Mouse (Mus musculus) monocyte, adult 59 days (primary cell): ENCODE results near the gene Slc30a4. TPM values are rescaled to one million over a fixed set of nuclear protein-coding genes. Genes with fewer than 3 reads are reported as not detected.

Experiments
- total RNA-seq, 2 experiments: library from RNA; stranded (reverse); gene quantifications; one replicate each; pipeline ENCODE4 v1.2.4; 2023

The Slc30a4 gene
- total RNA-seq = 1 to 10 TPM in 1 of 2 experiments, under 1 TPM in 1; 0.66 to 1.0 TPM

DNA sequence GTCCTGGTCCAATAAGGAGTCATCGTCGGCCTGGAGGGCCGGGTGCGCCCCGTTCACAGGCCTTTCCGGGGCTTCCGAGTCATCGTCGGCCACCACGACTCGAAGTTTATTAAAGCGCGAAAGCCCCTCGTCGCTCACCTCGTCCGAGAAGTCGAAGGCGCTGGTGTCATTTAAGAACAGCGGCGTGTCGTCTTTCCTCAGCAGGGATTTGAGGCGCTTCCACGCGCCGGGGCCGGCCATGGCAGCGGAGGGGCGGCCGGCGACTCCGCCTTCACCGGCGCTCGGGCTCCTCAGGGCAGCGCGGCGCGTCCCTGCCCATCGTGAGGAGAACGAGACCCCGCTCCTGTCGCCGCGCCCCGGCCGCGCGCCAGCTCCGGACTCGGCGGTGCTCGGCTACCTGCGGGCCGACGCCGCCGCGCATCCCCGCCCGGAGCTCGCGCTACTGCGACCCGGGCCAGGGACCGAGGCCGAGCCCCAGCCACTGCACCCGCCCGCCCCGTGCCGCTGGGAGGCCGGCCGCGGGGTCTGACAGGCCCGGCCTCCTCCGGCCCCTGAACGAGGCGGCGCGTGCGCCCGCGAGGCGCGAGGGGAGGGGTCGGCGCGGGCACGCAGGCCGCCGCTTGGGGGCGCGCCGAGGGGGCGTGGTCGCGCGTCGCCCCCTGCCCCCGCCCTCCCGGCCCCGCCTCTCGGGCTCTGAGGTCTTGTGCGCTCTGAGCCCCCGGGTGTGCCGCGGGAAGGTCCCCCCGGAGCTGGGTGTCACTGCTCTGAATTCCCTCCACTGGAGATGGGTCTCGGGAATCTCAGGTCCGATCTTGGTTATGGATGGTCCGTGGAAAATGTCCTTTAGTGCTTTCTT is at the start of gene Slc30a4:
Slc30a4 (minus strand) TSS at position 483 of the 856 bp plus-strand sequence.

GRCm38 (mm10) chr2:122737894-122738830 is 35.7 kb upstream of the Slc30a4 start, which contains the start of gene Bloc1s6:
Bloc1s6 (plus strand) TSS chr2:122738503.

GRCm38 (mm10) chr2:122636686-122637085 is 65.8 kb downstream of the Slc30a4 start, which contains the start of gene AA467197:
AA467197 (plus strand) TSS chr2:122636986.

Other genes starting within 250 kb of the Slc30a4 start
- gene Gm14085, start 217.7 kb downstream of the Slc30a4 start, total RNA-seq = under 1 TPM; 0.49 to 0.84 TPM
- 10 to 100 TPM; 27.9 to 30.9 TPM for gene Gatm, start 91.4 kb downstream of the Slc30a4 start, total RNA-seq
- 1 to 10 TPM in 1 of 2 experiments, under 1 TPM in 1; 0.73 to 2.9 TPM for gene AA467197, start 65.7 kb downstream of the Slc30a4 start, total RNA-seq
- gene Bloc1s6, start 35.8 kb upstream of the Slc30a4 start, total RNA-seq = 10 to 100 TPM; 17.6 to 20.1 TPM
- 10 to 100 TPM; 71.7 to 81.3 TPM for gene Sqor, start 62.6 kb upstream of the Slc30a4 start, total RNA-seq